Mouse (Mus musculus) forebrain, embryonic 14.5 days (tissue): ENCODE results near the gene Pax5. TPM values are rescaled to one million over a fixed set of nuclear protein-coding genes. Genes with fewer than 3 reads are reported as not detected.

ENCODE experiments used
- ATAC-seq: fragments of 200-750 bp; cut with Nextera tagmentation; 2 replicates; pipeline ENCODE4 v1.8.0; 2017; ENCODE audit warnings: mild to moderate bottlenecking, moderate library complexity
- DNase-seq: peaks from one replicate; pipeline ENCODE4 v3.0.0-alpha.2; 2015; ENCODE audit warnings: low spot score
- H3K27ac ChIP-seq: fragments of 300-500 bp; sonication (generic); 2 replicates; pipeline ENCODE4 v1.5.1; 2014; ENCODE audit warnings: low read depth, mild to moderate bottlenecking, control low read depth, low read length, moderate library complexity
- H3K27me3 ChIP-seq: fragments of 300-500 bp; sonication (generic); replicated peaks from 2 replicates; pipeline ENCODE4 v1.6.1; 2014; ENCODE audit warnings: low read length, control low read depth, mixed read lengths; ENCODE audit not compliant: control insufficient read depth, insufficient read depth
- H3K36me3 ChIP-seq: fragments of 300-500 bp; sonication (generic); 2 replicates; pipeline ENCODE4 v1.6.1; 2014; ENCODE audit warnings: low read length, control low read depth; ENCODE audit not compliant: control insufficient read depth, insufficient read depth
- H3K4me1 ChIP-seq: fragments of 300-500 bp; sonication (generic); 2 replicates; pipeline ENCODE4 v1.6.1; 2014; ENCODE audit warnings: antibody characterized with exemption, low read length, control low read depth; ENCODE audit not compliant: control insufficient read depth, insufficient read depth
- H3K4me2 ChIP-seq: fragments of 300-500 bp; sonication (generic); 2 replicates; pipeline ENCODE4 v1.6.1; 2014; ENCODE audit warnings: mild to moderate bottlenecking, control low read depth, low read length
- H3K4me3 ChIP-seq: fragments of 300-500 bp; sonication (generic); 2 replicates; pipeline ENCODE4 v1.5.1; 2014; ENCODE audit warnings: low read depth, low read length, control low read depth
- H3K9ac ChIP-seq: fragments of 300-500 bp; sonication (generic); 2 replicates; pipeline ENCODE4 v1.6.1; 2014; ENCODE audit warnings: mild to moderate bottlenecking, low read length, control low read depth, moderate library complexity
- H3K9me3 ChIP-seq: fragments of 300-500 bp; sonication (generic); replicated peaks from 2 replicates; pipeline ENCODE4 v1.6.1; 2016; ENCODE audit warnings: low read length, control low read depth, mixed read lengths; ENCODE audit not compliant: control insufficient read depth
- WGBS: fragments of 180-500 bp; shearing (Covaris S2); extraction: QIAGEN DNeasy Blood & Tissue Kit; methylation state at CpG from one replicate; pipeline ENCODE4 v1.1.7; 2014; 5-methylcytosine and 5-hydroxymethylcytosine counted together
- microRNA-seq: library from miRNA; unstranded; fragments of <30 nt; microRNA quantifications from one replicate; pipeline ENCODE4, GENCODE M21; 2016
- polyA plus RNA-seq: library from polyadenylated mRNA; unstranded; fragments of >200 nt; fragmentation: Nextera tagmentation; extraction: Ambion mirVana; gene quantifications from 2 replicates; pipeline ENCODE4 v1.2.1, GENCODE M21; 2014

Pax5 gene
- polyA plus RNA-seq, 1 experiment from 2014 or later: 0.20 TPM

DNA sequence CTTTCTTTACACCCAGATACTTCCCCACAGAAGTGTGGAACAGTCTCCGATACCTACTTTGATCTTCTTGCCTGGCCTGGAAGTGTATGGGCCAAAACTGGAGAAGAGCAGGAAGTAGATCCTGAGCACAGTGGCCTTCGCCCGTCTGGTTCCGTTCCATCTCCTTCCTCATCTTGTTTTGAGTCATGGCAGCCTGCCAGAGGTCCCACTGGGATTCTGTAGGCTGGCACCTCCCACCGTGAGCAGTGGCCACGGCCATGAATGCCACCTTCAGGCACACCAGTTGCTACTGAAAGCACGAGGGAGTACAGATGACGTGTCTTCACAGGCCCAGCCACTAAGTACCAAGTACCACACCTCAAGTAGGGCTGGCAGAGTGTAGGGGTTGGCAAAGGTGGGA, 222.1 kb downstream of the Pax5 start:
- H3K27me3 ChIP-seq: no peaks in the 10 kb centered on the region
- H3K9me3 ChIP-seq: no peaks in the 10 kb centered on the region
- H3K4me1 ChIP-seq: no peaks in the 10 kb centered on the region
- H3K9ac ChIP-seq: no peak overlapping the region
- no peak for ATAC-seq
- H3K4me3 ChIP-seq: no peak overlapping the region
- 63% methylated on average over 8 of the region's 8 CpGs for WGBS
- no peak overlapping the region for H3K27ac ChIP-seq
- no peak overlapping the region for H3K4me2 ChIP-seq
- H3K36me3 ChIP-seq: no peaks in the 10 kb centered on the region
- no peak for DNase-seq

GRCm38 (mm10) chr4:44482851-44483250, 227.4 kb downstream of the Pax5 start:
- DNase-seq (no peak), ATAC-seq (no peak)
- H3K36me3 ChIP-seq: no peaks in the 10 kb centered on the region
- H3K27ac ChIP-seq: no peak overlapping the region
- WGBS: 91% methylated on average over 9 of the region's 9 CpGs
- no peak overlapping the region for H3K4me3 ChIP-seq
- no peaks in the 10 kb centered on the region for H3K9me3 ChIP-seq
- H3K9ac ChIP-seq: no peak overlapping the region
- H3K4me1 ChIP-seq: no peaks in the 10 kb centered on the region
- H3K27me3 ChIP-seq: no peaks in the 10 kb centered on the region
- no peak overlapping the region for H3K4me2 ChIP-seq

GRCm38 (mm10) chr4:44479755-44480154, 230.5 kb downstream of the Pax5 start:
- WGBS: 88% methylated on average over 1 of the region's 1 CpGs
- no peak for ATAC-seq
- H3K36me3 ChIP-seq: no peaks in the 10 kb centered on the region

More at GRCm38 (mm10) chr4:44479755-44480154, 230.5 kb downstream of the Pax5 start:
- H3K27me3 ChIP-seq: no peaks in the 10 kb centered on the region
- no peak overlapping the region for H3K4me3 ChIP-seq
- DNase-seq: no peak
- H3K27ac ChIP-seq: no peak overlapping the region
- no peaks in the 10 kb centered on the region for H3K9me3 ChIP-seq
- no peak overlapping the region for H3K9ac ChIP-seq
- no peaks in the 10 kb centered on the region for H3K4me1 ChIP-seq
- H3K4me2 ChIP-seq: no peak overlapping the region

Small RNA genes within 50 kb of the gene (microRNA-seq; reads per million reads assigned to microRNA genes)
- not detected for gene Mir5120

Other genes with a start within 250 kb of the Pax5 start
- gene Zcchc7, start 45.4 kb upstream of the Pax5 start, polyA plus RNA-seq: 23.2 and 32.1 TPM in 2 replicates